Mouse (Mus musculus) embryonic stem cell, embryonic (primary cell): ENCODE results near the gene Rfx5.
"Not testable (repeated sequence)": the region's sequence is repeated elsewhere in the genome, so short reads cannot be mapped to it uniquely, and the experiment has no call there.

ENCODE experiments used
- CTCF ChIA-PET, 4 experiments: fragments of 300-600 bp in 2 of 4; fragments of 350-600 bp in 2 of 4; sonication (Branson Sonifier 250); formaldehyde crosslinking; loops; one replicate each; lab custom pipeline; 2022; ENCODE audit warnings: inconsistent platforms in 2 of 4; lab: Charles Lee
- POLR2A ChIA-PET, 4 experiments: fragments of 300-600 bp in 2 of 4; fragments of 350-600 bp in 2 of 4; sonication (Branson Sonifier 250); formaldehyde crosslinking; loops; one replicate each; lab custom pipeline; 2022; ENCODE audit warnings: antibody characterized with exemption in 4 of 4, inconsistent platforms in 1 of 4; lab: Charles Lee

Rfx5 gene

GRCm38 (mm10) chr3:94932279-94932678, 21.6 kb upstream of the Rfx5 start:
- CTCF ChIA-PET = interaction anchor here in 2 of 4 experiments (0.7 to 2.2 kb wide), 2 partner anchors 30 to 66 kb away, joined by 4 to 5 read pairs; no protein-coding TSS in a partner anchor
- POLR2A ChIA-PET = interaction anchor here in 3 of 4 experiments (0.7 to 1.7 kb wide), 7 partner anchors 10 to 84 kb away, joined by 3 to 9 read pairs (median 4); no protein-coding TSS in a partner anchor

GRCm38 (mm10) chr3:94932809-94933564, 20.9 kb upstream of the Rfx5 start, which contains the start of gene Selenbp1:
Selenbp1 (plus strand) TSS chr3:94933056.
- ChIA-PET CTCF (interaction anchor here in 2 of 4 experiments (0.5 to 1.2 kb wide), 2 partner anchors 121 to 174 kb away, joined by 3 read pairs; partner anchors contain the start of gene Pip5k1a (in 1 of the 2)), POLR2A (interaction anchor here in 3 of 4 experiments (0.6 to 1.7 kb wide), 13 partner anchors 11 to 173 kb away, joined by 3 to 9 read pairs (median 3); partner anchors contain the start of genes Pip5k1a (in 1 of the 3) and Rfx5 (in 1 of the 3))

- ChIA-PET POLR2A (interaction anchor here in 2 of 4 experiments (0.7 to 1.7 kb wide), 6 partner anchors 15 to 173 kb away, joined by 3 to 9 read pairs (median 6); partner anchors contain the start of gene Pip5k1a (in 1 of the 2)), CTCF (interaction anchor here in 2 of 4 experiments (0.5 to 1.2 kb wide), 2 partner anchors 120 to 173 kb away, joined by 3 read pairs; partner anchors contain the start of gene Pip5k1a (in 1 of the 2))
These were observed 20.3 kb upstream of the Rfx5 start for GRCm38 (mm10) chr3:94933604-94934003.

GRCm38 (mm10) chr3:94934564-94934963, 19.3 kb upstream of the Rfx5 start:
- POLR2A ChIA-PET = interaction anchor here in 1 of 4 experiments (1.6 kb wide), 1 partner anchor 20 kb away, joined by 5 read pairs; no protein-coding TSS in a partner anchor
- CTCF ChIA-PET = not testable (repeated sequence)

GRCm38 (mm10) chr3:94935332-94935731, 18.5 kb upstream of the Rfx5 start:
- POLR2A ChIA-PET = interaction anchor here in 1 of 4 experiments (1.6 kb wide), 1 partner anchor 19 kb away, joined by 5 read pairs; no protein-coding TSS in a partner anchor
- CTCF ChIA-PET = not testable (repeated sequence)

- POLR2A ChIA-PET, CTCF ChIA-PET: not testable (repeated sequence)
These were observed 17.7 kb upstream of the Rfx5 start for GRCm38 (mm10) chr3:94936147-94936546.

GRCm38 (mm10) chr3:94937194-94937593, 16.7 kb upstream of the Rfx5 start:
- POLR2A ChIA-PET = not testable (repeated sequence)
- CTCF ChIA-PET = interaction anchor here in 1 of 4 experiments (0.6 kb wide), 1 partner anchor 335 kb away, joined by 3 read pairs; no protein-coding TSS in a partner anchor

GRCm38 (mm10) chr3:94940033-94940432, 13.8 kb upstream of the Rfx5 start:
- POLR2A ChIA-PET = interaction anchor here in 1 of 4 experiments (1.0 kb wide), 1 partner anchor 82 kb away, joined by 3 read pairs; no protein-coding TSS in a partner anchor

GRCm38 (mm10) chr3:94942211-94942967, 11.5 kb upstream of the Rfx5 start:
- CTCF ChIA-PET = interaction anchor here in 1 of 4 experiments (0.6 kb wide), 1 partner anchor 166 kb away, joined by 3 read pairs; no protein-coding TSS in a partner anchor
- POLR2A ChIA-PET = not testable (repeated sequence)

More at GRCm38 (mm10) chr3:94940033-94940432, 13.8 kb upstream of the Rfx5 start:
- CTCF ChIA-PET = not testable (repeated sequence)

GRCm38 (mm10) chr3:94943706-94944105, 10.2 kb upstream of the Rfx5 start:
- ChIA-PET POLR2A (interaction anchor here in 1 of 4 experiments (0.5 kb wide), 1 partner anchor 18 kb away, joined by 3 read pairs; no protein-coding TSS in a partner anchor), CTCF (interaction anchor here in 2 of 4 experiments (0.6 to 0.8 kb wide), 2 partner anchors 31 to 233 kb away, joined by 3 to 4 read pairs; no protein-coding TSS in a partner anchor)

GRCm38 (mm10) chr3:94948066-94948614, 5.7 kb upstream of the Rfx5 start:
- CTCF ChIA-PET = interaction anchor here in 2 of 4 experiments (1.0 to 1.3 kb wide), 3 partner anchors 33 to 81 kb away, joined by 3 to 12 read pairs (median 6); no protein-coding TSS in a partner anchor
- POLR2A ChIA-PET = interaction anchor here in 2 of 4 experiments (0.6 to 1.3 kb wide), 7 partner anchors 11 to 68 kb away, joined by 3 to 6 read pairs (median 3); partner anchors contain the start of gene Zfp687 (in 1 of the 2)

GRCm38 (mm10) chr3:94949645-94950044, 4.2 kb upstream of the Rfx5 start:
- CTCF ChIA-PET = no interaction called here

GRCm38 (mm10) chr3:94952806-94953205, 1.1 kb upstream of the Rfx5 start:
- ChIA-PET CTCF (interaction anchor here in 2 of 4 experiments (0.5 to 0.6 kb wide), 3 partner anchors 9 to 397 kb away, joined by 3 read pairs; no protein-coding TSS in a partner anchor), POLR2A (interaction anchor here in 3 of 4 experiments (0.6 to 7.1 kb wide), 26 partner anchors 10 to 293 kb away, joined by 3 to 76 read pairs (median 4); partner anchors contain the start of genes Pi4kb (in 3 of the 3), Zfp687 (in 3 of the 3) and Selenbp1 (in 1 of the 3))

More at GRCm38 (mm10) chr3:94949645-94950044, 4.2 kb upstream of the Rfx5 start:
- POLR2A ChIA-PET = interaction anchor here in 1 of 4 experiments (7.1 kb wide), 1 partner anchor 68 kb away, joined by 76 read pairs; the partner anchor contains the start of gene Zfp687

GRCm38 (mm10) chr3:94953384-94953763, 501 bp upstream of the Rfx5 start:
- POLR2A ChIA-PET = interaction anchor here in 3 of 4 experiments (0.6 to 7.1 kb wide), 28 partner anchors 10 to 292 kb away, joined by 3 to 76 read pairs (median 4); partner anchors contain the start of genes Pi4kb (in 3 of the 3), Zfp687 (in 3 of the 3), Pip5k1a (in 1 of the 3) and Selenbp1 (in 1 of the 3)
- CTCF ChIA-PET = interaction anchor here in 2 of 4 experiments (0.5 to 0.6 kb wide), 2 partner anchors 8 to 100 kb away, joined by 3 read pairs; no protein-coding TSS in a partner anchor

GRCm38 (mm10) chr3:94958295-94958694, 4.4 kb downstream of the Rfx5 start:
- CTCF ChIA-PET = interaction anchor here in 1 of 4 experiments (0.9 kb wide), 2 partner anchors 38 to 95 kb away, joined by 3 read pairs; no protein-coding TSS in a partner anchor
- POLR2A ChIA-PET = interaction anchor here in 3 of 4 experiments (0.5 to 9.0 kb wide), 9 partner anchors 15 to 107 kb away, joined by 3 to 135 read pairs (median 25); partner anchors contain the start of genes Pi4kb (in 3 of the 3), Zfp687 (in 2 of the 3) and Selenbp1 (in 1 of the 3)

- ChIA-PET POLR2A (interaction anchor here in 3 of 4 experiments (0.7 to 9.0 kb wide), 31 partner anchors 9 to 258 kb away, joined by 3 to 135 read pairs (median 5); partner anchors contain the start of genes Pi4kb (in 3 of the 3), Zfp687 (in 2 of the 3), Gabpb2 (in 1 of the 3) and Pip5k1a (in 1 of the 3)), CTCF (interaction anchor here in 3 of 4 experiments (0.6 to 1.5 kb wide), 4 partner anchors 19 to 426 kb away, joined by 3 to 4 read pairs (median 3); no protein-coding TSS in a partner anchor)
These were observed 6.0 kb downstream of the Rfx5 start for GRCm38 (mm10) chr3:94959871-94960270.
